Mouse (Mus musculus) bone marrow macrophage, adult 2 months (primary cell): Measurements from ENCODE around the gene Hmga1b.

Experiments
- CTCF ChIP-seq: IDR thresholded peaks from 2 replicates; pipeline ENCODE4 v1.5.1; 2012; ENCODE audit warnings: low read depth, mild to moderate bottlenecking, low read length, moderate library complexity
- POLR2A ChIP-seq: IDR thresholded peaks from 2 replicates; pipeline ENCODE4 v1.6.1; 2012; ENCODE audit warnings: mild to moderate bottlenecking, low read depth, low read length, borderline replicate concordance

DNA sequence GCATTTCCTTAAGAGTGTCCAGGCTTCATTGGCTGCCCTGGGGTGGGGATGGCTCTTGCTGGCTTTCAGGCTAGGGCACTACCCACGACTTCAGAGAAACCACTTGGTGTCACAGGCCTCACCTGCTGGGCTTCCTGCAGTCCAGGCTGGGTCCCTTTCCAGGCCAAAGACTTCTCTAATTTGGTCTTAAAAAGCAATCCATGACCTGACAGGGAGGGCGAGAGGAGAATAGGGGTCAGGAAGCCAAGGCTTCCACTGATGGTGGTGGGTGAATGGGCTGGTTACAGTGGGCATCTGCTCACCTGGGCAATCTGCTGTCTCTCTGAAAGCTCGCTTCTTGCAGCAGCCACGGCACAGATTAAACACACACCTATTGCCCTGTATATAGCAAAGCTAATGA, 26.8 kb downstream of the Hmga1b start:
- no peak for TF ChIP-seq CTCF
- TF ChIP-seq POLR2A: no peak
